Mouse (Mus musculus): ENCODE results near the gene Emd.

Emd gene

DNA sequence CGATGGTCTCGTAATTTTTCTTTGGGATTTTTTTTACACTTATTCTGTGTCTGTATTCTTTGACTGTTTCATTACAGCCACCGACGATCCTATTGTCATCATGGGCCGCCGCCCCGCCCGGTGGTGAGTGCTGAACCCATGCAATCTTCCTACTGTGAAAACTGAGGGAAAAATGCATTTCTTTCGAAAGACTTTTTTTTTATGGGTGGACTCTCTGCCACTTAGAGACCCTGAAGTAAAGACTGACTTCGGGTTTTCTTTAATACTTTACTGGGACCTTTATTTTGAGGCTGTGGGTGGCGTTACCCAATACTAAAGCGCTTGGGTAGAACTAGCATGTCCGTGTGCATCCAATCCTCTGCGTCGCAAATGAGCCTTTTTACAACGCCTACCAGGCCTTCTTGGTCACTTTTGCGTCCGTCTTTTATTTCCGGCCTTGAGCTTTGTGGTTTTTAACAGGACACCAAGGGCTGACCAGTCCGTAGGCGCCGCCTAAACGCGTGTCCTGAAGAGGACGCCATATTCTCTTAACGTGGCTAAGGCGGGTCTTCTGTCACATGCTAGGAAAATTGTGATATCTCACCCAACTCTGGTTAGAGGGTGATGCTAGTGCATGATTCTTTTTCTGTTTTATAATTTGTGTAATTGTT lies 16.5 kb downstream of the Emd start:
- in situ Hi-C loops (cut with MboI), result no loop called here

DNA sequence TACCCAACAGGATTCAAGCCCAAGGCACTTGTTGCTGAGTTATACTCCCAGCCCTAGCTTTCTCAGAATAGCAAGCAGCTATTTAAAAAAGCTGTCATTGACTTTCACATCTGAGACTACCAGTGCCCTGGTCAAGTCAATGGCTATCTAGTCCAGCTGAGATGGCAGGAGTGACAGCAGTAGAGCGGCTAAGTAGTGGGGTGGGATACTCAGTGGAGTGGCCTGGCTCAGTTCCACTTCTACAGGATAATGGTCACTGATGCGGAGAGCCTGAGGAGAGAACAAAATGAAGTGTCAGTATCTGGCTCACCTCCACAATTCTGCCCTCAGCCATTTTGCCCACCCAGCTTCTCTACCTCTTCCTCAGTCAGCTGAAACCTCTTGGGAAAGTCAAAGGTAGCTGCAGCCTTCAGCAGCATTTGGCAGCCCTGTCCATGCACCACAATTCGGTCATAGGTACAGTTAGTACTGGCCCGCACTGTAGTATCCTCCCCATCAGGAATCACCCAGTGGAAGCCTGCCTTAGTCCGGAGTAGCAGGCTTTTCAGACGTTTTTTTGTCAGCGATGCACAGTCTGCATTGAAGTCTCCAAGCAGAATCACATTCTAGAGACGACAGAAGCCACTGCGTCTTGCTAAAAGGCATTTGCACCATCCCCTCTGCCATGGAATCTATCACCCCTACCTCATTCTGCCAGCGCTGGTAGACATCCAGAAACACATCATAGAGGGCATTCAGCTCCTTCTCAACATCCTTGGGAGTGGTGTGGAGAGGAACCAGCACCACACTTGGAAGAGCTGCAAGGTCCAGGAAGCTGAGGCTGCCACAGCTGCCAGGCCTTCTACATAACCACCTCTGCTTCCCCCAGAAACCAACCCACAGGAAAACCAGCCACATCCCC lies 19.2 kb downstream of the Emd start:
- in situ Hi-C loops (cut with MboI), result no loop called here

DNA sequence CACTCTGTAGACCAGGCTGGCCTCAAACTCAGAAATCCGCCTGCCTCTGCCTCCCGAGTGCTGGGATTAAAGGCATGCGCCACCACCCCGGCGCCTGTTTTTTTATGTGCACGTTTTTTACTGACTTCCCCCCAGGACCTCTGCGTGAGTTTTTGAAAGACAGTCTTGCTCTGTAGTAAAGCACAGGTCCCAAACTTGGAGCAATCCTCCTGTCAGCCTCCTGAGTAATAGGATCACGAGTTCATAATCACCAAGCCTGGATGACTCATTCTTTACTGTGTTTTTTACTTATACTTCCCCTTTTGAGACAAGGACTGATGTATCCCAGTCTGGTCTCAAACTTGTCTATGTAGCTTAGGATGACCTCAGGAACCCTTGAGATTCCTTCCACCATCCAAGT lies 23.4 kb downstream of the Emd start:
- in situ Hi-C loops (cut with MboI), result no loop called here

DNA sequence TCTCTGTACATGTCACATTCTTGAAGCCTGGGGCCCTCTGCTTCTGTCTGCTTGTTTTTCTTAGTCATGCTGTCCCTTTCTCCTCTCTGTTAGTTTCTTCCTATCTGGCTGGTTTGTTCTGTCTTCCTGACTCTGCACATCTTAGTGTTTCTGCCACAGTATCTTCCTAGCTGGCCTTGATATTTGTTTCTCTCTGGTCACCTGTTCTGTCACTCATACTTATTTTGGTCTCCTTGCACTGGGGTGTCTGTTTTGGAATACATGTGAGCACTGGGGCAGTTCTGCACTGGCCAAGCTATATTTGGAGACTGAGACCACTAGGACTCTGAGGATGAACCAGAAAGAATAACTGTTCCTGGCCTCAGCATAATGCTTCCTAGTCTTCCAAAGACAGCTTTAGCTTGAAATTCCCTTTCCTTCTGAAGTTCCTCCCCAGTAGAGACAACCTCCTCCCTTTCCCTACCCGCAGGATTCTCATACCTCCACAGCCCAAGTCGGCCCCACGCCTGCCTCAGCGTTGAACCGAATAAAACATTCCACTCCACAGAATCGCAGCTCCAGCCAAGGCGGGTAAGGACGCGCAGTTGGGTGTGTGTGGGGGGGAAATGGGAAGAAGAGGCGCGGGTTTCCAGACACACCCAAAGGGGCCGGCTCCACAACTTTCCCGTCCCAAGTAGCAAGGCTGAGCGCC lies 26.7 kb downstream of the Emd start:
- in situ Hi-C loops (cut with MboI), result no loop called here

DNA sequence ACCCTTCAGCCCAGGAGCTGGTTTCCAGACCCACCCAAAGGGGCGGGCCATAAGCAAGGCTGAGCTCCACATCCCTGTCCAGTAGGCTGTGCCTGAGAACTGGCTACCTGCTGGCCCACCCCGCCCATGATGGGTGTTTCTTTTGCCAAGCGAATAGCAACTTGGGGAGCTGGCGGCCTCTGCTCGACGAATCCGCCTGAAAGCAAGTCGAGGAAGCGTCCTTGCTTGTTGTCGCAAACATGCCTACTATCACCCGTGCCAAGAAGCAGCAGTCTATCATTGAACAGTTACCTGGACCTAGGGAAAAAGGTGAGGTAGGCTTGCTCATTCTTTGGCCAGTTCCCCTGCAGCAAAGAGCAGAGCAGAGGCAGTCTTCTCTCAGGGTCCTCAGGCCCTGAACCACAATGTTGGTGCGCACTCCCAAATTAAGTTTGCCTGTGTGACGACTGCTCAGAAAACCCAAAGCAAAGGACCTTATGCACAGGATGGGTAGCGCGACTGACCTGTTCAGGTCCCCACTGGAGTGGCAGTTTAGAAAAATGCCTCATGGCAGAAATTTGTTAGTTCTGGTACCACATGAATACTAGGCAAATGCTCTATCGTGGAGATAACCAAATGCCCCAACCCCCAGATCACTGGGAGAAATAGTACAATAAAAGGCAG lies 27.4 kb downstream of the Emd start, which contains the start of the genes Taz and Dnase1l1:
Gene Taz, plus strand, starts transcription at position 181 of the 663 bp plus-strand sequence.
Gene Dnase1l1, minus strand, starts transcription at position 606 of the 663 bp plus-strand sequence.
- in situ Hi-C loops (cut with MboI), result no loop called here

DNA sequence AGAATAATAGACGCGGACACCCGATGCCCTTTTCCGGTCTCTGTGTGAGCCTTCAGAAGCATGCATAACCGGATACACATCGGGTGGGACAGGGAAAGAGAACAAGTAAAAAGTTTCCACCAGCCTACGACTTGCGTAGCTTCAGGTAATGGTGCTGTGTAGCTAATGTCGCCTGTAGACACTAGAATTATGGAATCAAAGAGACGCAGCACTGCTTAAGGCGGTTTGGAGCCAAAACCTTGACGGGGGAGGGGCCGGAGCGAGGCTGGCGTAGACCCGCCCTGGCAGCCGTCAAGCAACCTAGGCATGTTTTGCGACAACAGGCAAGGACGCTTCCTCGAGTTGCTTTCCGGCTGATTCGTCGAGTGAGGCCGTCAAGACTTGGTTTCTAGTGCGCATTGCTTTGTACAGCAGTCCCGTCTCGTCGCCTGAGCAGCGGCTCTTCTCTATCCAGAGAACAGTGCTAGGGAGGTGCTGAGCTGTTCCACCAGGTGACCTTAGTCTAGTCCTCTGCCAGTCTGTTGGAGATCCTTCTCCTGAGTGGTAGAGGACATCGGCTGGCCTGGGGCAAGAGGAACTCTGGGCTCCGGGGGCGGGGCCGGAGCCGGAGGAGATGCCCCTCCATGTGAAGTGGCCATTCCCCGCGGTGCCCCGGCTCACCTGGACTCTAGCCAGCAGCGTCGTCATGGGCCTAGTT lies 28.1 kb downstream of the Emd start:
- in situ Hi-C loops (cut with MboI), result no loop called here

DNA sequence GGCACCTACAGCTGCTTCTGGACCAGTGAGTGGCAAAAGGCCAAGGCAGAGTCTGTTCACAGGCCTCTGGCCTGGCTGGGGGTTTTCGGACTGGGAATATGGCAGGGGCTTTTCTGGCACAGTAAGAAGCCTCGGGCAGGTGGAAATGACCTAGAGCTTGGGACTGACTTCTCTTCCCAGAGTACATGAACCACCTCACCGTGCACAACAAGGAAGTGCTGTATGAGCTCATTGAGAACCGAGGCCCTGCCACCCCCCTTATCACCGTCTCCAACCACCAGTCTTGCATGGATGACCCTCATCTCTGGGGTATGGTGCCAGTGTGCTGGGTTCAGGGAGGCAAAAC lies 28.6 kb downstream of the Emd start:
- in situ Hi-C loops (cut with MboI), result no loop called here

DNA sequence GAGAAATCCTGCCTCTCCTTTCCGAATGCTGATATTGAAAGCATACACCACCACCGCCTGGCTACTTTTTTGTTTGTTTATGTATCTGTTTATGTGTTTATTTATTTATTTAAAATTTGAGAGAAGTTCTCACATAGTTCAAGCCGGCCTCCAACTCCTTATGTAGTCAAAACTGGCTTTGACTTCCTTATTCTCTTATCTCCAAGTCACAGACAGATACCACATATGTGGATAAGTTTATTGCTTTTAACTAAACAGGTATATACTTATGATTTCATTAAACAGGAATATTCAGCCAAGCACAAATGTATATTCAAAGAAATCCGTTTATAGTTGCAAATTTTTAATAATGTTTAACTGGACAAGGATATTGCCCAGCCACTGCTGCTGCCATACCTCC lies 38.9 kb downstream of the Emd start:
- in situ Hi-C loops (cut with MboI), result no loop called here

DNA sequence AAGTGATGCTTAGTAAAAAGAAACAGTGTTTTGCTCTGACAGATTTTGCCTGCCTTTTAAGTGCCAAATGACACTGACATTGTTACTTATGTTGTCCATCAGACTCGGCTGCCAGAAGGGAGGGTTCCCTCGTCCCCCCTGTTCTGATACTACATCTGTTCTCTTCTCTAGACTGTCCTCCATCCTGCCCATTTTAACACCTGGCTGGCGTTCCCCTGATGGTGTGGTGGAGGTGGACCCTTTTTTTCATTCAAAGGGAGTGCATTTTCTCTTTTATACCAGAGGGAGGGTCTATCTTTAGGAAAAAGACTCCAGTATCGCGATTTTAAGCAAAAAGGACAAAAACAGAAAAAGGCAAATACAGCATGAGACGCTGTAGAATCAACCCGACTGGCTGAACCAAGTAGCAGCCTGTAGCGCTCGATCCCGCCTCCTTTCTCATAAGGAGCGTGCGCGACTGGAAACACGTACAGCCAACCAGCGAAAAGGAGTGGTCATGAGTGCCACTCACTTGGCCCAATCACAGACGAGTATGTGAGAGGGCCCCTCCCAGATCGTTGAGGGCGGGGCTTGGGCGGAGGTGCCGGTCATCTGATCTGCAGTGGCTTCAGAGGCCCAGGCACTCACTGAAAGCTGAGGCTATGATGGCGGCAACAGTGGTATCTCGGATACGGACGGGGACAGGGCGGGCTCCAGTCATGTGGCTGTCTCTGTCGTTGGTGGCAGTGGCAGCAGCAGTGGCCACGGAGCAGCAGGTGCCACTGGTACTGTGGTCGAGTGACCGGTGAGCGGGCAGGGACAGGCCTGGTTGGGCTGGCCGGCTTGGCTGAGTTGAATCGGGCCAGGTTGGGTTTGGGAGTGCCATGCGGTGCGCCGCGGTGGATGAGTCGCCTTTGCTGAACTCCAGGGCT lies 42.3 kb downstream of the Emd start, which contains the start of gene Atp6ap1:
Gene Atp6ap1, plus strand, starts transcription at position 560 of the 911 bp plus-strand sequence.
- in situ Hi-C loops (cut with MboI), result no loop called here

DNA sequence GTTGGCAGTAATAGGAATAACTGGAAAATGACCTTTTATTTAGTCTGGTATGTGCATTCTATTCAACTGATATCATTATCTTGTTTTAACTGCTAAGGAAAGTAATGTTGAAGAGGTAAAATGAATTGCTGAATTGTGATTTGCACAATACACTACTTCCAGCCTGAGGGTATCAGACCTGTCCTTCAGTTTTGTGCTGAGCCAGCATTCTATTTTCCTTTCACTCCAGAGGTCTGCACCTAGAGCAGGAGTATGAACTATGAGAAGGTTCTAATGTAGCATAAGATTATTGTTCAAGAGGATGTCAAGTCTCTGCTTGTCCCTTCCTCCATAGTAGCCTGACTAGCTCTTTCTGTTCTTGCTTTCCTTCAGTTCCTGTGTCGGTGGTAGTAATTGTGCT lies 43.9 kb downstream of the Emd start:
- in situ Hi-C loops (cut with MboI), result no loop called here

DNA sequence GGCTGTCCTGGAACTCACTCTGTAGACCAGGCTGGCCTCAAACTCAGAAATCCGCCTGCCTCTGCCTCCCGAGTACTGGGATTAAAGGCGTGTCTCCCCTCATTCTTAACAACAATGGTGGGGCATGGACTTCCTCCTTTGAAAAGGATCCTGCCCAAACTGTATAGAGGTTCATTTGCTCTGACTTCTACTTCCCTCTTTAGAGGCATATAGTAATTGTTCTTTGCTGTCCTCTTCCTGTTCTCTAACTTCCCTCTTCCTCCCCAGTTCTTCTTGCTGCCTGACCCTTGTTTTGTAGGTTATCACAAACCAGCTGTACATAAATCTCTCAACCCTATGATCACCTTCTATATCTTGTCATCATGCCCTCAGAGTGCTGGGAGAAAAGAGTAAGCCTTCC lies 45.2 kb downstream of the Emd start:
- in situ Hi-C loops (cut with MboI), result no loop called here

DNA sequence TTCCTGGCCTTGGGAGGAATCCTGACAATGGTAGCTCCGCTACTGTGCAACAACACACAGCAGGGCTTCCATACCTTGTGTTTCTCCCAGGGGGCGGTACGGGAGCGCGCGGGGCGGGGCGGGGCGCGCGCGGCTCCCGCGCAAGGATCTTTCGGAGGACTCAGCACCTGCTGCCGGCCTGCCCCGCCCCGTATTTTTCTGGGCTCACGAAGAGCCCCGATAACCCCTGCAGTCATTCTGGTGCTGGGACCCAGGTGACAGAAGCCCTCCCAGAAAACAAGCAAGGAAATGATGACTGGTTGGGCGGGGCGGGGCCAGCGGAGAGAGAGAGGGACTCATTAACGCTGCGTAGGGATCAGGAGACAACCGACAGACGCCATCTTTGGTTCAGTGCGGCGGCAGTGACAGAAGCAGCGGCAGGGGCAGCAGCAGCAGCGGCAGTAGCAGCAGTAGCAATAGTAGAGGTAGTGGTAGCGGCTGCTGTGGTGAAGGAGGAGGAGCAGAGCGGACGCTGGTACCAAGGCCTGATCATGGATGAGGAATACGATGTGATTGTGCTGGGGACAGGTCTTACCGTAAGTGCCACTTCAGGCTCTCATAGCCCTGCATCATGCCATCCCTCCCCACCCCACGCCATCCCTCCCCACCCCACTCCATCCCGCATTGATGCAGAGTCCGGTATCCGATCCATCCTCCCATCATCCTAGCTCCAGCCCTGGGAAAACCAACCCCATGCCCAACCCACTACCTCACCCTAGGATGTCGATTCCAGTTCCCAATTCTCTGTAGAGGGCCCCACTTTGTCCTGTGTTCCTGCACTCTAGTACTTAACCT lies 50.6 kb downstream of the Emd start, which contains the start of gene Gdi1:
Gene Gdi1, plus strand, starts transcription at position 132 of the 834 bp plus-strand sequence.
- in situ Hi-C loops (cut with MboI), result no loop called here
